Mouse (Mus musculus) liver, embryonic 13.5 days (tissue): Measurements from ENCODE around the gene Mettl24. TPM values are rescaled to one million over a fixed set of nuclear protein-coding genes. Genes with fewer than 3 reads are reported as not detected.
A peak's percentile ranks its signal among the peaks of the same experiment; 100 is the strongest.

Source experiments
- ATAC-seq: fragments of 200-750 bp; cut with Nextera tagmentation; 2 replicates; pipeline ENCODE4 v1.8.0; 2017; ENCODE audit warnings: low read depth, mild to moderate bottlenecking, moderate number of reproducible peaks, moderate library complexity
- DNase-seq: peaks from one replicate; pipeline ENCODE4 v3.0.0; 2022
- H3K27ac ChIP-seq: fragments of 300-500 bp; sonication (generic); 2 replicates; pipeline ENCODE4 v1.5.1; 2015; ENCODE audit warnings: moderate library complexity, mild to moderate bottlenecking, inconsistent platforms
- H3K27me3 ChIP-seq: fragments of 300-500 bp; sonication (generic); 2 replicates; pipeline ENCODE4 v1.6.1; 2015; ENCODE audit warnings: mild to moderate bottlenecking, inconsistent platforms
- H3K36me3 ChIP-seq: fragments of 300-500 bp; sonication (generic); 2 replicates; pipeline ENCODE4 v1.6.1; 2015; ENCODE audit warnings: mild to moderate bottlenecking, inconsistent platforms
- H3K4me1 ChIP-seq: fragments of 300-500 bp; sonication (generic); replicated peaks from 2 replicates; pipeline ENCODE4 v1.6.1; 2015; ENCODE audit warnings: inconsistent platforms
- H3K4me2 ChIP-seq: fragments of 300-500 bp; sonication (generic); 2 replicates; pipeline ENCODE4 v1.6.1; 2015; ENCODE audit warnings: inconsistent platforms, mild to moderate bottlenecking, moderate library complexity
- H3K4me3 ChIP-seq: fragments of 300-500 bp; sonication (generic); replicated peaks from 2 replicates; pipeline ENCODE4 v1.5.1; 2015; ENCODE audit warnings: mild to moderate bottlenecking, inconsistent platforms
- H3K9ac ChIP-seq: fragments of 300-500 bp; sonication (generic); 2 replicates; pipeline ENCODE4 v1.6.1; 2015; ENCODE audit warnings: mild to moderate bottlenecking, inconsistent platforms
- H3K9me3 ChIP-seq: fragments of 300-500 bp; sonication (generic); replicated peaks from 2 replicates; pipeline ENCODE4 v1.6.1; 2016; ENCODE audit warnings: inconsistent platforms
- WGBS: fragments of 180-500 bp; shearing (Covaris S2); methylation state at CpG from one replicate; pipeline ENCODE4 v1.1.7; 2015; ENCODE audit not compliant: insufficient replicate concordance; 5-methylcytosine and 5-hydroxymethylcytosine counted together
- polyA plus RNA-seq: library from polyadenylated mRNA; unstranded; fragments of >200 nt; fragmentation: Nextera tagmentation; extraction: Ambion mirVana; gene quantifications from 2 replicates; pipeline ENCODE4 v1.2.1, GENCODE M21; 2015

Gene Mettl24
- polyA plus RNA-seq, 1 experiment from 2014 or later, result 0.53 TPM

- Histone ChIP-seq H3K4me2 (no peak overlapping the region), H3K4me3 (no peak overlapping the region), H3K27me3 (no peaks in the 10 kb centered on the region), H3K4me1 (no peaks in the 10 kb centered on the region), H3K9ac (no peak overlapping the region), H3K27ac (no peak overlapping the region), H3K9me3 (no peaks in the 10 kb centered on the region), H3K36me3 (no peaks in the 10 kb centered on the region)
- 50% methylated on average over 2 of the region's 2 CpGs for WGBS
- DNase-seq (no peak), ATAC-seq (no peak)
These were observed 31.4 kb upstream of the Mettl24 start for GRCm38 (mm10) chr10:40651676-40652075.

GRCm38 (mm10) chr10:40665270-40665669, 17.8 kb upstream of the Mettl24 start:
- H3K4me3 ChIP-seq, result no peak overlapping the region
- no peak overlapping the region for H3K4me2 ChIP-seq
- no peaks in the 10 kb centered on the region for H3K4me1 ChIP-seq
- ATAC-seq, result no peak
- no peak overlapping the region for H3K9ac ChIP-seq
- no peaks in the 10 kb centered on the region for H3K9me3 ChIP-seq
- WGBS, result 53% methylated on average over 3 of the region's 3 CpGs
- no peak for DNase-seq
- no peaks in the 10 kb centered on the region for H3K36me3 ChIP-seq
- no peaks in the 10 kb centered on the region for H3K27me3 ChIP-seq
- H3K27ac ChIP-seq, result no peak overlapping the region

DNA sequence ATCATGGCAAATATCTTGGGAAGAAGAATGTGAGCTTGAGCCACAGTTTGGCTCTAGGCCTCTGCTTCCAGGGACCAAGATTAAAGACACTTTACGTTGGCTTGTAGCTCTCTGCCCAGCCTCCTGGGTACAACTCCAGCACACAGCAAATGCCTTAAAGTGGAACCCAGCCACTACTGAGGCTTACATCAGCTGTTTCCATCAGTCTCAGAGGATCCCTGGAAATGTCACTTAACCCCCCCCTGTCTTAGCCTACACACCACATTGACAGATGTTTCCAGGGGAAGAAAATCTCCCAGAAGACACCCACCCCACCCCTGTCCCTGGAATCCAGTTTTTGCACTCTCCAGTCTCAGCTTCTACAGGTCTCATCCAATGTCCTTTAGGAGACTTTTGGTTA, 16.1 kb upstream of the Mettl24 start:
- no peak overlapping the region for H3K9ac ChIP-seq
- no peaks in the 10 kb centered on the region for H3K27me3 ChIP-seq
- ATAC-seq (no peak), DNase-seq (no peak)
- no peak overlapping the region for H3K4me3 ChIP-seq
- 59% methylated on average over 1 of the region's 1 CpGs for WGBS
- H3K4me2 ChIP-seq, result no peak overlapping the region
- H3K27ac ChIP-seq, result no peak overlapping the region
- H3K9me3 ChIP-seq, result no peaks in the 10 kb centered on the region
- no peaks in the 10 kb centered on the region for H3K4me1 ChIP-seq
- H3K36me3 ChIP-seq, result no peaks in the 10 kb centered on the region

- Histone ChIP-seq H3K27ac (no peak overlapping the region), H3K9ac (no peak overlapping the region), H3K36me3 (no peaks in the 10 kb centered on the region), H3K4me3 (no peak overlapping the region), H3K27me3 (peaks cover 5% of the 10 kb centered on the region), H3K4me2 (no peak overlapping the region), H3K4me1 (no peaks in the 10 kb centered on the region), H3K9me3 (no peaks in the 10 kb centered on the region)
- ATAC-seq (no peak), DNase-seq (no peak)
These were observed 14.4 kb upstream of the Mettl24 start for GRCm38 (mm10) chr10:40668640-40669039.

DNA sequence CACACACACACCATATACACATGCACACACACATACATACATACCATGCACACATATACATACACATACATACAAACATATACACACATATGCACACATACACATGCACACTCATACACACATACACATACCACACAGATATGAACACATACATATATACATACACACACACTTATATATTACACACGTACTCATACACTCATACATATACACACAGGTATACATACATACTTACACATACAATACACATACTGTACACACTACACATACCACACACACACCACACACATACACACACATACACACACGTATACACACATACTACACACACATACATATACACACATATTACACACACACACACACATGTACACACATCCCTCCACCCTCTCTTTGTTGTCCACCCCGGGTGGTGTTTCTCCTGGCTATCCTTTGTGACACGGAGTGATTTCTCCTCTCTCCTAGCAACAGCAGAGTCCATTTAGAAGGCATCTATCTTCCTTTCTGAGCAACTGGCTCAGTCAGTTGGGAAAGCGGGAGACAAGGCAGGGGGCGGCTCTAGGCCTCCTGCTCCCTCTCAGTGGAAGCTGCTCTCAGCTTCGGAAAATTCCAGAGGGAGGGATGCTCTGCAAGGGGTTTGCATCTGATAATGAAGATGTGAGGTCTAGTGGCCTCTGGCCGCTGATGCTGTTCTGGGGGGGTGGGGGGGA, 10.3 kb upstream of the Mettl24 start:
- no peak for ATAC-seq

DNA sequence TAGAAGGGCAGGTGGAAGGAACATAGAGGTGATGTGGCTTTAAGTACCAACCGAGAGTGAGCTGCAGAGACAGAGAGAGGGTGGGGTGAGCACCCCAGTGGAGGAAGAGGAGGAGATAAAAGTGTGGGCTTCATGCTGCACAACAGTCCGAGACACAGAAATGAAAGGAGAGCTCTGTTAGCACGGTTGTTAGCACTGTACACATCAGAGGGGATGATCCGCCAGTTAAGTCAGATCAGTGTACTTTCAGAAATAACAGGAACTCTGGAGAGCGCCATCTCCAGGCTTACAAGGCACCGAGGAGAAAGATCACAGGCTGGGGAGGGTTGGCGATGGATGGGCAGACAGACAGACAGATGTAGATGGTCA, 9.8 kb upstream of the Mettl24 start:
- no peak overlapping the region for H3K27ac ChIP-seq
- no peaks in the 10 kb centered on the region for H3K9me3 ChIP-seq
- no peak overlapping the region for H3K4me3 ChIP-seq
- no peak for DNase-seq
- no peak overlapping the region for H3K9ac ChIP-seq
- H3K36me3 ChIP-seq, result no peaks in the 10 kb centered on the region
- H3K4me2 ChIP-seq, result no peak overlapping the region
- H3K4me1 ChIP-seq, result no peaks in the 10 kb centered on the region
- no peak for ATAC-seq
- H3K27me3 ChIP-seq, result peaks cover 20% of the 10 kb centered on the region
- 63% methylated on average over 7 of the region's 7 CpGs for WGBS

More for the DNA sequence above, 10.3 kb upstream of the Mettl24 start:
- DNase-seq, result no peak
- H3K9ac ChIP-seq, result no peak overlapping the region
- no peaks in the 10 kb centered on the region for H3K4me1 ChIP-seq
- H3K9me3 ChIP-seq, result no peaks in the 10 kb centered on the region
- H3K27me3 ChIP-seq, result peaks cover 20% of the 10 kb centered on the region
- H3K36me3 ChIP-seq, result no peaks in the 10 kb centered on the region
- WGBS, result 50% methylated on average over 8 of the region's 8 CpGs
- H3K4me3 ChIP-seq, result no peak overlapping the region
- no peak overlapping the region for H3K27ac ChIP-seq
- H3K4me2 ChIP-seq, result no peak overlapping the region

DNA sequence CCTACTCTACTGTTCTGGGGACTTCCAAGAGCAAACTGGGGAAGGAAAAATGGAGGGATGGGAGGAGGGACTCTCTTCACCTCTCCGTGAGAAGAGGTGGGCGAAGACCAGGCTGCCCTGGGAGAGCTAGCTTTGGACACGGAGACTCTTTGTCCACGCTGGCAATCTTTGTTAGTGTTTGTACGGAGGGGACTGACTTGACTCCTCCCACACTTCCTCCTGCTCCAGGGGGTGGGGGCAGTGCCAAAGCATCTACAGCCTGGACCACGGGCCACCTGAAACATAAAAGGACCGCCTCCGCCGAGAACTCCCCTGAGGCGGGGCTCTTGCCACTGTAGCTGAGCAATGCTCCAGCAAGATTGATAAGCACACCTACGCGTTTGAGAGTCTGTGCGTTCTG, 8.9 kb upstream of the Mettl24 start:
- ATAC-seq (no peak), DNase-seq (no peak)
- Histone ChIP-seq H3K36me3 (no peaks in the 10 kb centered on the region), H3K4me1 (no peaks in the 10 kb centered on the region), H3K27ac (no peak overlapping the region), H3K27me3 (peaks cover 20% of the 10 kb centered on the region), H3K4me2 (peak overlapping the region; percentile 15), H3K9ac (no peak overlapping the region), H3K9me3 (no peaks in the 10 kb centered on the region), H3K4me3 (no peak overlapping the region)
- 7% methylated on average over 13 of the region's 13 CpGs for WGBS

DNA sequence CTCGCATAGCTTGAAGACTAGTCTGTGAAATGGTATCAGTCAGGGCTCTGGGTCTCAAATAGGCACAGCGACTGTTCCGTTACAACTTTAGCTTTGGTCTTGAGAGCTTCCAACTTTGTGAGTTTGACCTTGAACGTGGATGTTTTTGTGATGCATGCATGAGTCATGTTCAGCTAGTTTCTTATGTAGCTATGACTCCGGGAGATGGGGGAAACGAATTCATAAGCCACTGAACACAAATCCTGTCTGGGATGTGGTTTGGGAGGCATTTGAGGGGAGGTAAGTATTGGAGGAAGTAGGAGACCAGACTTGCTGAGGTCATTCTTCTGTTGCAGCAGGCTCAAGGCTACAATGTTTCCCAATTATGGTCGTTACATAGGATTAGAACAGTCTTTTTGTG, 7.2 kb upstream of the Mettl24 start:
- ATAC-seq, result no peak
- no peaks in the 10 kb centered on the region for H3K9me3 ChIP-seq
- peaks cover 28% of the 10 kb centered on the region for H3K27me3 ChIP-seq
- no peaks in the 10 kb centered on the region for H3K4me1 ChIP-seq
- H3K27ac ChIP-seq, result no peak overlapping the region
- no peak overlapping the region for H3K4me3 ChIP-seq
- H3K36me3 ChIP-seq, result no peaks in the 10 kb centered on the region
- H3K9ac ChIP-seq, result no peak overlapping the region
- DNase-seq, result no peak
- H3K4me2 ChIP-seq, result no peak overlapping the region
- WGBS, result 41% methylated on average over 7 of the region's 7 CpGs

DNA sequence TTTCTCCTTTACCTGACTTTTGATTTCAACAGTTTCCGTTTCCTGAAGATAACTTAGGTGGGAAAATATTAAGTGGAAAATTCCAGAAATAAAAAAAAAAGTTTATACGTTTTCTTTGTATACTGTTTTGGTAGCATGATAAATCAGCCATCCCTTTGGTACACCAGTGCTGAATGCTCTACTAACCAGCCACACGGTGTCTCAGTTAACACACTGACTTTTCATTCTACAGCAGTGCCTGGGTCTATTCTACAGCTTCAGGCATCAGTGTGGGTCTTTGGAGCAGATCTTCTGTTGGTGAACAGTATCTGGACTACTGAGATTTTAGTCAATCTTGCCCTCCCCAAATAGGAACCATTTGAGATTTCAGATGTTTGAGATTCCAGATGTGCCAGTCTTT, 4.6 kb upstream of the Mettl24 start:
- H3K27me3 ChIP-seq, result peaks cover 47% of the 10 kb centered on the region
- ATAC-seq (no peak), DNase-seq (no peak)
- H3K4me3 ChIP-seq, result no peak overlapping the region
- H3K4me1 ChIP-seq, result peaks cover 6% of the 10 kb centered on the region
- H3K27ac ChIP-seq, result no peak overlapping the region
- no peaks in the 10 kb centered on the region for H3K9me3 ChIP-seq
- H3K4me2 ChIP-seq, result no peak overlapping the region
- no peak overlapping the region for H3K9ac ChIP-seq
- H3K36me3 ChIP-seq, result no peaks in the 10 kb centered on the region
- WGBS, result 57% methylated on average over 3 of the region's 3 CpGs

- Histone ChIP-seq H3K27me3 (peaks cover 49% of the 10 kb centered on the region), H3K9me3 (no peaks in the 10 kb centered on the region), H3K27ac (no peak overlapping the region), H3K36me3 (no peaks in the 10 kb centered on the region), H3K4me3 (no peak overlapping the region), H3K4me1 (peaks cover 10% of the 10 kb centered on the region), H3K4me2 (no peak overlapping the region; the same call in 1 of the 2 replicates), H3K9ac (no peak overlapping the region)
- WGBS, result 42% methylated on average over 8 of the region's 8 CpGs
- ATAC-seq (no peak), DNase-seq (no peak)
These were observed 612 bp upstream of the Mettl24 start for GRCm38 (mm10) chr10:40682470-40682869.

GRCm38 (mm10) chr10:40683868-40684253, 779 bp downstream of the Mettl24 start:
- Histone ChIP-seq H3K27me3 (peaks cover 50% of the 10 kb centered on the region), H3K4me1 (peaks cover 10% of the 10 kb centered on the region), H3K9ac (no peak overlapping the region), H3K27ac (no peak overlapping the region), H3K4me2 (peak overlapping the region; percentile 70), H3K36me3 (no peaks in the 10 kb centered on the region), H3K9me3 (no peaks in the 10 kb centered on the region), H3K4me3 (0 out of 2 replicates have a peak overlapping the region, but pooled peaks have one; percentile 53)
- ATAC-seq (no peak), DNase-seq (no peak)
- WGBS, result 44% methylated on average over 9 of the region's 9 CpGs

DNA sequence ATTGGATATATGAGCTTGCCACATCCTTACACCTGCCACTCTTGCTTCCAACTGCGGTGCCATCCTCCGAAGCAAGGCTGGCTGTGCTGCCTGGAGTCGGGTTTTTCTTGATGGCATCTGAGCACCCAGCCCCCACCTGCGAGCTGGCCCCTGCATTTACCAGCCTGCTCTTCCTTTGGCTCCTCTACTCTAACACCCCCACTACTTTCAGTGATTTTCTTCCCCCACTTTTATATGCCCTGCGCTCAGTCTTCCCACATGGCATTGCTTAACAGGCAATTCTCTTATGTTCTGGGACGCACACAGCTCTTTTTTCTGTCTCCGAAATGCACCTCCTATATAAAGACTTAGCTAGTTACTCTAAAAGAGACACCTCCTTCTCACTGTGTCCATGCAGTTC, 1.2 kb downstream of the Mettl24 start:
- 68% methylated on average over 7 of the region's 7 CpGs for WGBS
- H3K27me3 ChIP-seq, result peaks cover 50% of the 10 kb centered on the region

More for the DNA sequence above, 1.2 kb downstream of the Mettl24 start:
- no peaks in the 10 kb centered on the region for H3K36me3 ChIP-seq
- no peak for DNase-seq
- no peak for ATAC-seq
- no peak overlapping the region for H3K27ac ChIP-seq
- H3K9ac ChIP-seq, result no peak overlapping the region
- peaks cover 10% of the 10 kb centered on the region for H3K4me1 ChIP-seq
- H3K9me3 ChIP-seq, result no peaks in the 10 kb centered on the region
- H3K4me2 ChIP-seq, result no peak overlapping the region
- H3K4me3 ChIP-seq, result no peak overlapping the region
